Mouse (Mus musculus): ENCODE data around the gene Fam207a. TPM values are rescaled to one million over a fixed set of nuclear protein-coding genes. Genes with fewer than 3 reads are reported as not detected.

Fam207a gene
- total and polyA plus RNA-seq, 3 experiments, result 14.5 to 122 (median 39.4) TPM

GRCm38 (mm10) chr10:77519191-77519590 is 3.6 kb upstream of the Fam207a start:
- TF ChIP-seq GATA2 (IDR thresholded peaks at IDR 0.05; ENCODE audit: borderline replicate concordance, low read depth, low read length) (no peak), GATA1 (IDR thresholded peaks at IDR 0.05; ENCODE audit: borderline replicate concordance, low read length) (no peak), POLR2AphosphoS5 (IDR thresholded peaks at IDR 0.05; ENCODE audit: insufficient replicate concordance, low read depth, low read length) (no peak), CTCF (IDR thresholded peaks at IDR 0.05; ENCODE audit: low read depth, low read length) (no peak)
- H3K9me3 ChIP-seq (replicated peaks), result no peaks in the 10 kb centered on the region
- peaks cover 17% of the 10 kb centered on the region for H3K27me3 ChIP-seq (ENCODE audit: insufficient read depth, low read length)
- H3K36me3 ChIP-seq (replicated peaks), result peaks cover 7% of the 10 kb centered on the region
- H3K4me3 ChIP-seq (ENCODE audit: low read depth, low read length), result no peak overlapping the region
- H3K4me1 ChIP-seq (ENCODE audit: insufficient read depth, low read depth, low read length), result peaks cover 72% of the 10 kb centered on the region
- ATAC-seq (ENCODE audit: extremely low read depth, insufficient number of reproducible peaks, low FRiP score, poor library complexity, severe bottlenecking) (no peak), DNase-seq (ENCODE audit: low spot score) (no peak)

GRCm38 (mm10) chr10:77517801-77518200 is 2.2 kb upstream of the Fam207a start:
- Histone ChIP-seq H3K4me1 (ENCODE audit: insufficient read depth, low read depth, low read length) (peaks cover 66% of the 10 kb centered on the region), H3K36me3 (replicated peaks) (peaks cover 20% of the 10 kb centered on the region), H3K4me3 (ENCODE audit: low read depth, low read length) (no peak overlapping the region), H3K27me3 (ENCODE audit: insufficient read depth, low read length) (peaks cover 11% of the 10 kb centered on the region), H3K9me3 (replicated peaks) (no peaks in the 10 kb centered on the region)
- TF ChIP-seq GATA2 (IDR thresholded peaks at IDR 0.05; ENCODE audit: borderline replicate concordance, low read depth, low read length) (no peak), GATA1 (IDR thresholded peaks at IDR 0.05; ENCODE audit: borderline replicate concordance, low read length) (no peak), CTCF (IDR thresholded peaks at IDR 0.05; ENCODE audit: low read depth, low read length) (no peak), TAL1 (conservative IDR thresholded peaks at IDR 0.05; ENCODE audit: low read depth, low read length) (no peak), POLR2AphosphoS5 (IDR thresholded peaks at IDR 0.05; ENCODE audit: insufficient replicate concordance, low read depth, low read length) (no peak)
- ATAC-seq (ENCODE audit: extremely low read depth, insufficient number of reproducible peaks, low FRiP score, poor library complexity, severe bottlenecking) (no peak), DNase-seq (ENCODE audit: low spot score) (no peak)

DNA sequence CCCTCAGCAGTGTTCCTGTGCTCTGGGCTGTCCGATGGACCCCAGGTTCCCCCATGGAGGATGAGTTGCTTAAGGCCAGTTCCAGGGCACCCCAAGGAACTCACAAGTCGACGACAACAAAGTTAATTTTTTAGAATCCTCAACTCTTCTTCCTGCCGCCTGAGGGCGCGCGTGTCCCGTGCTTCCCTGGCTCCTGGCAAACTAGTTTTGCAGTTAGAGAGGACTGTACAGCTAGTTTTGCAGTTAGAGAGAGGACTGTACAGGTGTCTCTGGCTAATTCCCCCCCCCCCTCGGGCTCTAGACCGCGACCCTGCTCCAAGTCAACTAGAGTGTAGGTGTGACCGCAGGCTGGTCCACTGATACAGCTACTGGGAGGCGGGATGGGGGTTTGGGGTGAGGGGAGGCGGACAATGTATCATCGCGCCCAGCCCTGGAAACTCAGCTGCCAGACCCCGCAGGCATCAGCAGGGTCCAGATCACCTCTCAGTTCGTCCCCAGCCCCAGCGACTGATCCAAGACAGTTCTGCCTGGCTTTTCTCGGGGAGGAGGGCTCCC is 1.6 kb upstream of the Fam207a start:
- ATAC-seq (ENCODE audit: extremely low read depth, insufficient number of reproducible peaks, low FRiP score, poor library complexity, severe bottlenecking), result no peak
- Histone ChIP-seq H3K36me3 (replicated peaks) (peaks cover 27% of the 10 kb centered on the region), H3K27me3 (ENCODE audit: insufficient read depth, low read length) (peaks cover 6% of the 10 kb centered on the region), H3K4me1 (ENCODE audit: insufficient read depth, low read depth, low read length) (peaks cover 64% of the 10 kb centered on the region), H3K9me3 (replicated peaks) (no peaks in the 10 kb centered on the region), H3K4me3 (ENCODE audit: low read depth, low read length) (no peak overlapping the region)
- TF ChIP-seq GATA1 (IDR thresholded peaks at IDR 0.05; ENCODE audit: borderline replicate concordance, low read length) (no peak), TAL1 (conservative IDR thresholded peaks at IDR 0.05; ENCODE audit: low read depth, low read length) (no peak), POLR2AphosphoS5 (IDR thresholded peaks at IDR 0.05; ENCODE audit: insufficient replicate concordance, low read depth, low read length) (no peak), CTCF (IDR thresholded peaks at IDR 0.05; ENCODE audit: low read depth, low read length) (peak; percentile 49), GATA2 (IDR thresholded peaks at IDR 0.05; ENCODE audit: borderline replicate concordance, low read depth, low read length) (no peak)
- peak; percentile 67 for DNase-seq (ENCODE audit: low spot score)

- H3K36me3 ChIP-seq (replicated peaks), result peaks cover 34% of the 10 kb centered on the region
- H3K4me1 ChIP-seq (ENCODE audit: insufficient read depth, low read depth, low read length), result peaks cover 65% of the 10 kb centered on the region
- ATAC-seq (ENCODE audit: extremely low read depth, insufficient number of reproducible peaks, low FRiP score, poor library complexity, severe bottlenecking), result no peak
- DNase-seq (ENCODE audit: low spot score), result peak; percentile 30
- peak overlapping the region; percentile 86 for H3K4me3 ChIP-seq (ENCODE audit: low read depth, low read length)
- H3K27me3 ChIP-seq (ENCODE audit: insufficient read depth, low read length), result peaks cover 4% of the 10 kb centered on the region; the same call in 1 of the 2 replicates
- TF ChIP-seq CTCF (IDR thresholded peaks at IDR 0.05; ENCODE audit: low read depth, low read length), result no peak
- TF ChIP-seq TAL1 (conservative IDR thresholded peaks at IDR 0.05; ENCODE audit: low read depth, low read length), result no peak
- no peak for TF ChIP-seq POLR2AphosphoS5 (IDR thresholded peaks at IDR 0.05; ENCODE audit: insufficient replicate concordance, low read depth, low read length)
- TF ChIP-seq GATA2 (IDR thresholded peaks at IDR 0.05; ENCODE audit: borderline replicate concordance, low read depth, low read length), result no peak
- no peak for TF ChIP-seq GATA1 (IDR thresholded peaks at IDR 0.05; ENCODE audit: borderline replicate concordance, low read length)
- H3K9me3 ChIP-seq (replicated peaks), result no peaks in the 10 kb centered on the region
Observed at GRCm38 (mm10) chr10:77516379-77516951, 880 bp upstream of the Fam207a start.

- DNase-seq (ENCODE audit: low spot score) (peak; percentile 30), ATAC-seq (ENCODE audit: extremely low read depth, insufficient number of reproducible peaks, low FRiP score, poor library complexity, severe bottlenecking) (peak; percentile 55)
- peak overlapping the region; percentile 57; the same call in 1 of the 2 replicates for H3K4me3 ChIP-seq (ENCODE audit: low read depth, low read length)
- H3K4me1 ChIP-seq (ENCODE audit: insufficient read depth, low read depth, low read length), result peaks cover 71% of the 10 kb centered on the region
- peaks cover 92% of the 10 kb centered on the region for H3K36me3 ChIP-seq (replicated peaks)
- no peaks in the 10 kb centered on the region for H3K27me3 ChIP-seq (ENCODE audit: insufficient read depth, low read length)
- no peaks in the 10 kb centered on the region for H3K9me3 ChIP-seq (replicated peaks)
- TF ChIP-seq TAL1 (conservative IDR thresholded peaks at IDR 0.05; ENCODE audit: low read depth, low read length) (no peak; the same call in 1 of the 2 replicates), POLR2AphosphoS5 (IDR thresholded peaks at IDR 0.05; ENCODE audit: insufficient replicate concordance, low read depth, low read length) (no peak), GATA1 (IDR thresholded peaks at IDR 0.05; ENCODE audit: borderline replicate concordance, low read length) (no peak), GATA2 (IDR thresholded peaks at IDR 0.05; ENCODE audit: borderline replicate concordance, low read depth, low read length) (no peak), CTCF (IDR thresholded peaks at IDR 0.05; ENCODE audit: low read depth, low read length) (no peak)
Observed at GRCm38 (mm10) chr10:77510225-77510982, 5.2 kb downstream of the Fam207a start.
